Mouse (Mus musculus) gastrocnemius, adult 2 months (tissue): ENCODE results near the gene Olfr1323. TPM values are rescaled to one million over a fixed set of nuclear protein-coding genes. Genes with fewer than 3 reads are reported as not detected.

Experiments used
- DNase-seq: peaks from one replicate; pipeline ENCODE4 v3.0.0; 2022
- H3K27ac ChIP-seq: fragments of 200-600 bp; 2 replicates; pipeline ENCODE4 v1.8.1; 2022; ENCODE audit warnings: mild to moderate bottlenecking
- H3K4me3 ChIP-seq: fragments of 200-600 bp; 2 replicates; pipeline ENCODE4 v1.8.1; 2022; ENCODE audit warnings: mild to moderate bottlenecking, moderate library complexity
- CTCF ChIP-seq: fragments of 200-600 bp; IDR thresholded peaks from 2 replicates; pipeline ENCODE4 v1.8.1; 2022; ENCODE audit warnings: antibody characterized with exemption, mild to moderate bottlenecking, moderate library complexity
- intact Hi-C: fragments of 180-260 bp; cut with DNase I; formaldehyde crosslinking; loops from one replicate; pipeline ENCODE4 v1.15.1; 2025
- long read RNA-seq, 2 experiments: library from polyadenylated mRNA; stranded (forward); transcript quantifications; one replicate each; pipeline ENCODE4 v2.0.0; 2021
- total RNA-seq, 2 experiments: library from RNA; stranded (reverse); gene quantifications; 2 replicates each; pipeline ENCODE4 v1.2.3; 2021

Olfr1323 gene
- not detected for total RNA-seq
- long read RNA-seq, experiment 1, result 0 reads
- long read RNA-seq, experiment 2, result 0 reads

GRCm38 (mm10) chrX:50019259-50019658 is at the start of gene Olfr1323:
Gene Olfr1323 (minus strand): TSS chrX:50019359.
- no peak for DNase-seq
- no peak within 1 kb of the TSS for H3K27ac ChIP-seq
- intact Hi-C loops, result no loop called here
- TF ChIP-seq CTCF, result no peak
- no peak within 1 kb of the TSS for H3K4me3 ChIP-seq

DNA sequence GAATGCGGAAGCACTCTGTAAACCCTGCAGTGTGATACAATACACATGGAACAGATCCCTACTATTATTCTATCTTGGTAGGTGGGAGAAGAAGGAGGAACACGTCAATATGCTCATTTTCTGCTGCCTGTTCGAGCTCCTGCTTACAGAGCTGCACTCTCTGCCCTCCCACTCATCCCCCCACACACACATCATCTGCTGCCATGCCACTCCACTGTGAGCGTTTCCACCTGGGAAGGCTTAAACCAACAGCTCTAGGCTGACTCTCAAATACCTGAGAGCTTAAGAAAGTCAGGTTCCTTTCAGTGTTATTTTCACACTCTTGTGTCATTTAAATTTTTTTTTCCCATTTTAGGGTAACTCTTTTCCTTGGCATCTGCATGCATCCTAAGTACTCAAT is 6.9 kb downstream of the Olfr1323 start:
- no peak for TF ChIP-seq CTCF
- H3K4me3 ChIP-seq, result no peak overlapping the region
- H3K27ac ChIP-seq, result no peak overlapping the region
- no peak for DNase-seq
- intact Hi-C loops, result no loop called here

Other genes starting within 250 kb of the Olfr1323 start
- gene Igsf1, start 221.6 kb downstream of the Olfr1323 start, total RNA-seq, result 1 to 10 TPM in 1 of 2 experiments, under 1 TPM in 1; 0.84 to 1.6 TPM
- gene Olfr1322, start 127.9 kb downstream of the Olfr1323 start, total RNA-seq, result not detected